Mouse (Mus musculus) R1 (cell line): Measurements from ENCODE around the gene Sgca.

ENCODE experiments used
- DNase-seq: peaks from one replicate; pipeline ENCODE4 v3.0.0-alpha.2; 2018; ENCODE audit warnings: low read depth, low spot score

Sgca gene

DNA sequence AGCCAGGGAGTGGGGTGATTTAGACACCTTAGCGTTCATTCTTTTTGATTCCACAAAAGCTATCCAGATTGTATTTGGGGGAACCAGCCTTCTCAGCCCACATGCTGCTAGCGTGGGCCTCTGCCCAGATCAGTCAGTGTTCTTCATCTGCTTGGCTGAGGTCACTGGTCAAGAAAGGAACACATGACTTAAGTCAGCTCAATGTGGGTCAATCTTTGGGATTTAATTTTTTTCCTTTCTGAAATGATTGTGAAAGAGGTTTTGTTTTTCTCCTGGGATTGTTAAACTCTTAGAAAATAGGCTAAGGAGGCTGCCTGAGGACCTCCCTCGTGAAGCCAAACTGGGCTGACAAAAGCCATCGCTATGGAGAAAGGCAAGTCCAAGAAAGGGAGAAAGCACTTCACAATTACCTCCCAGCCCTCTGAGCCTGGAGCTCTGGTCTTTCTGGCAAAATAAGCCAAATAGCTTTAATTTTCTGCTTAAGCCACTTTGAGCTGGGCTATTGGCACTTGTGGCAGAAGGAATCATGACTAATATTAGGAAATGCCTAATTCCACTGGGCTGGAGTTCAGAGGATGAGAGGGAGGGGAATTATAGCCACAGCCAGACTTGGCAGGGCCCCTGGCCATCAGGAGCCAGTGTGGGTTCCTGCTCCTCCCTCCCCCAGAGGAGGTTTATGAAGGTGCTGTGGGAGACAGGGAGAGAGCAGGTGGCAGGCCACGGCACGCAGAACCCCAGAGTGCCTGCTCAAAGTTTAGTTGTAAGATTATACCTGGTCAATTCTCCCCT lies 62.6 kb downstream of the Sgca start:
- no peak for DNase-seq
